Mouse (Mus musculus) E14TG2a.4 (cell line): ENCODE results near the gene Xrcc1.

Experiments
- CTCF ChIP-seq: conservative IDR thresholded peaks from 2 replicates; pipeline ENCODE4 v1.5.1; 2014; ENCODE audit warnings: low read length
- POU5F1 ChIP-seq: IDR thresholded peaks from 2 replicates; pipeline ENCODE4 v1.6.1; 2014; ENCODE audit warnings: low read length, borderline replicate concordance

GRCm38 (mm10) chr7:24621193-24621592 is 75.1 kb downstream of the Xrcc1 start:
- TF ChIP-seq CTCF (peak; percentile 83), POU5F1 (no peak)
